Mouse (Mus musculus) layer of hippocampus, postnatal 10 days (tissue): ENCODE results near the gene Rgs5. TPM values are rescaled to one million over a fixed set of nuclear protein-coding genes. Genes with fewer than 3 reads are reported as not detected.

Source experiments
- DNase-seq, 2 experiments: peaks; one replicate each; pipeline ENCODE4 v3.0.0; 2021; ENCODE audit warnings: low spot score in 2 of 2
- long read RNA-seq: library from polyadenylated mRNA; stranded (forward); transcript quantifications from one replicate; pipeline ENCODE4 v2.0.0, GENCODE M21; 2023
- total RNA-seq, 2 experiments: library from RNA; stranded (reverse); gene quantifications; 2 replicates each; pipeline ENCODE4 v1.2.3; 2021

The Rgs5 gene
- total RNA-seq = 100 to 1,000 TPM; 103 to 116 TPM
- long read RNA-seq, full-length matches to known transcripts = 92 of 101 reads
- long read RNA-seq, partial matches to known transcripts = 7 of 101 reads
- long read RNA-seq, other reads (novel, unspliced or antisense) = 2 of 101 reads

- DNase-seq = peak in 1 of 2 experiments; percentile 26
Observed at GRCm38 (mm10) chr1:169655256-169655655, at the start of gene Rgs5. TSS of gene Rgs5 (plus strand) at chr1:169655501.

DNA sequence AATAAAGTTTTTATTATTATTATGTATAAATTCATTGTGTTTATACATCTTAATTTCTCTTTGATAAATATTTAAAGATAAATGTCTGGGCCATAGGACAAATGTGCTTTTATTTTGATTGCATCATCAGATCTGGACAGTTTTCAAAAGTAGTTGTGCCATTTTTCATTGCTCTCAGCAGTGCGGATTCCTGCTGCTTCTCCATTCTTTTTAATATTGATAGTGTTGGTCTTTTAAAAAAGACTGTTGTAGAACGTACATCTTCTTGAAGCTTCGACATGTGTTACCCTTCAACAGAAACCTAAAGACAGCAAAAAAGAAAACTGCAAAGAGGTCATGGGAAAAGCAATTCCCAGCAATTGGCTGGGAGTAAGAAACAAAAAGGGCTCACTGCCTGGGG lies 49.1 kb upstream of the Rgs5 start:
- no peak for DNase-seq

DNA sequence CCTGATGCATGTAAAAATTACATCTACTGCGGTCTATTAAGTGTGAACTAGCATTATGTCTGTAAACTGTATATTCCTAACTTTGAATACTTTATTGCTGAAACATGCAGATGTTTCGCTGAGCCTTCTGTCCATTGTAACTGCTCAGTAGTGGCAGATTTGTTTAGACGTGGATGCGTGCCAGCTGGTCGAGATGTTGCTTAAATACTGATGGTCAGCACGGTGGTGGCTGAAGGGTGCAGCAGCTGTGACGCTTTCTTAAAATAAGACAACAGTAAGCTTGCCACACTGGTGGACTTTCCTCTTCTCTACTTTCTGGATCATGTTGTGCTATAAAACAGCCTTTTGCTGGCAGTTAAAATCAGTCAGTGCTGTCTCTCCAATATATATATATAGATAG lies 25.6 kb upstream of the Rgs5 start:
- DNase-seq = no peak

- DNase-seq = no peak
Observed at GRCm38 (mm10) chr1:169637251-169637750, 18.0 kb upstream of the Rgs5 start.

GRCm38 (mm10) chr1:169644884-169645653 lies 10.2 kb upstream of the Rgs5 start:
- no peak for DNase-seq

DNA sequence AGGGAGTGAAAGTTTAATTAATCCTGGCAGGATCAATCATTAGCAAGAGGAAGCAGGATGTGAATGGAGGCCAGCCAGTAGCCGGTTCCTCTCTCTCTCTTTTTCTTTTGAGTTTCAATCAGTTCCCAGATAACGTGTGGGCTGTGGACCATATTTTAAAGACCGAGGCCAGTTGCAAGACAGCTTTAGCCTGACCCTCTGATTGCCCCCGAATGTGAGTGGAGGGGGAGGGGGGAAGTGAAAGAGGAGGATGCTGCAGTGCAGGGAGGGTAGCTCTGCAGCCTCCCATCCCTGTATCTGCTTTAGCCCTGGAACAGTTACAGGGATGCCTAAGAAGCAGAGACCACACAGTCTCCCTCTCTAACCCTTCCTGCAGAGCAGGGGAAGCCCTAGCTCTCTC lies 4.2 kb downstream of the Rgs5 start:
- no peak for DNase-seq

- no peak for DNase-seq
Observed at GRCm38 (mm10) chr1:169667328-169667727, 12.0 kb downstream of the Rgs5 start.

GRCm38 (mm10) chr1:169670705-169671104 lies 15.4 kb downstream of the Rgs5 start:
- DNase-seq = peak; percentile 23 to 29

DNA sequence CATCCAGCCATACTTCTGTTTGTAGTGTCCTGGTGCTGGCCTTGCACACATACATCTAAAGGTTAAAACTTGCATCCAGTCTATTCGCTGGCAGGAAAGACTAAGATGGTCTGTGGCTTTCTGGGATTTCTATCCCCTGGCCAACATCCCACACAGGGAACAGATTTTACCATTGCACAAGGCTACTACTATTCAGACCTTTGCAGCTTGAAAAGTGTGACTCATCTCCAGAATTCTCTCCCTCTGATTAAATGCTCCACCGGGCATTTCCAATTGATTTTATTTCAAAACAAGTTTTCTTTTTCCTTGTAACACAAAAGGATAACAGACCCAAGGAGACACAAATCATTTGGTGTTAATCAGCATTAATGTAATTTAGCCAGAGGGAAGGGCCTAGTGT lies 16.5 kb downstream of the Rgs5 start:
- DNase-seq = no peak

- no peak for DNase-seq
Observed at GRCm38 (mm10) chr1:169672272-169672671, 17.0 kb downstream of the Rgs5 start.

DNA sequence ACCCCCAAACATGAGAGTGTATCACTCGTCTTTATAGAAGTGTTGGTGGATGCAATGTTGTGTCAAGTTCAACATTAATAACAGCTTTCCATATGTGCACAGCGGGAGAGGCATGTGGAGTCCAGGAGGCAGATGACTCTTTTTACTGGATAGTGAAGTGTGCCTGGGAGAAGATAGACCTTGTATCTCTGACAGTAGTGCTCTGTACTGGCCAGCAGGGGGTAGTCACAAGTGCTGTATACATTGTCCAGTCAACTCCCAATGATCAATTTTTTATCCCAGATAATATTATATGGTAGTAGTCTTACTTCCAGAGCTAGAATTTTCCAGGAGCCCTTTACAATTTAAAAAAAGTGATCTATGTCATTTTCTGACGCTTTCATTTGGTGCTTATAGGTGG lies 18.8 kb downstream of the Rgs5 start:
- DNase-seq = no peak

DNA sequence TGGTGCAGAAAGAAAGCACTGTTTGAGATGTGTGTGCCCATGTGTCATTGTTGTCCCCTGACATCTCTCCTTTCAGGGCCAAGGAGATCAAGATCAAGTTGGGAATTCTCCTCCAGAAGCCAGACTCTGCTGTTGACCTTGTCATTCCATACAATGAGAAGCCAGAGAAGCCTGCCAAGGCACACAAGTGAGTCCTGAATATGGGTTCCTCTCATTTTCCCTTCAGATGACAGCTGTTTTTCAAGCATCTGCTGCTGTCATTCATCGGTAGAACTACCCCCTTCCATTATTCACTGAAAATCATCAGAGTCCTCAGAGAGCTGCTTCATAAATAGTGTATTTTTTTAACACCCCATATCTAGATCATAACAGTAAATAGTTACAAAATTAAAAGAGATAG lies 21.4 kb downstream of the Rgs5 start:
- DNase-seq = no peak

DNA sequence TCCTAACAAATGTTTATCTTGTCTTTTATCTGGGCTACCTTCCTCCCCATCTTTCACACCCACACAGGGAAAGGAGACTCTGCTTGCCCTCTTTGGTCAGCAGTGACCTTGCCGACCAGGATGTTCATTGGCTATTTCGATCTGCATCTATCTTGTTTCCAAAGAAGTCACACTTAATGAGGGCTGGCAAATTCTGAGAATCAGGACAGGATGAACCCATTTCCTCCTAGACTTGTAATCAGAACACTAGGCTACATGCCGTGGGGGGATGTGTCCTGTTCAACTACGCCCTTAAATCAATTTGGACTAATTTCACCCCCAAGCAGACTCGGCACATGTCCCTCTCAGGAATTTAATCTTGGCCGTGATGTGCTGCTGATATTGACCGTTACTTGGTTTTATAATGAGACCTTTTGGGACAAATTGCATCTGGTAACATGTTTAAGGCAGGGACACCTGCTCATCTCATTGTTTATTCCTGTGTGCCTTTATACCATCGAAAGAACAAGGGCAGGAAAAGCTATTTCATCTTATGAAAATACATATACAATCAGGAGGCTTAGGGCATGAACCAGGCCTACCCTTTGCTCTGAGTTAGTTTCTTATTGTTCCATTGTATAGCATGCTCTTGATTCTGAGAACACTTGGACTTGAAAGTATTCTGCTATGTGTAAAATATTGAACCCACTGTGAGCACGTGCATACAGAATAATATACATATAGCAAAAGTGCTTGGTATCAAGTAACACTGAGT lies 25.3 kb downstream of the Rgs5 start:
- DNase-seq = no peak

GRCm38 (mm10) chr1:169682775-169683497 lies 27.6 kb downstream of the Rgs5 start:
- DNase-seq = no peak

GRCm38 (mm10) chr1:169685257-169685656 lies 30.0 kb downstream of the Rgs5 start:
- no peak for DNase-seq

DNA sequence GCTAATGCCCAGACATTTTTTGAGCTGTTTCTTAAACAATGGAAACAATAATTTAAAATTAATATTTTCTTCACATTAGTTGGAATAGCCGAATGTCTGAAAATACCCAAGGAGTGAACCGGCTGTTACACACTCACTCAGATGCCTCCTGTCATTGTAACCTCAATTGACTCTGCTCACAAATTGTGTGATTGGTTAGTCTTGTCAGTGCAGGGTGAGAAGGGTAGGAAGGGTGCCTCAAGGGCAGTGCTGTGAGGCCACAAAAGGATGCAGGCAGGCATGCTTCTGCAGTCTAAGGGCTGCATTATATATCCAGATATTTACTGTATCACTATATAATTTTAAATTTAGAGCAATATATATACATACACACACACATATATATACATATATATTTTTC lies 37.7 kb downstream of the Rgs5 start:
- DNase-seq = no peak

DNA sequence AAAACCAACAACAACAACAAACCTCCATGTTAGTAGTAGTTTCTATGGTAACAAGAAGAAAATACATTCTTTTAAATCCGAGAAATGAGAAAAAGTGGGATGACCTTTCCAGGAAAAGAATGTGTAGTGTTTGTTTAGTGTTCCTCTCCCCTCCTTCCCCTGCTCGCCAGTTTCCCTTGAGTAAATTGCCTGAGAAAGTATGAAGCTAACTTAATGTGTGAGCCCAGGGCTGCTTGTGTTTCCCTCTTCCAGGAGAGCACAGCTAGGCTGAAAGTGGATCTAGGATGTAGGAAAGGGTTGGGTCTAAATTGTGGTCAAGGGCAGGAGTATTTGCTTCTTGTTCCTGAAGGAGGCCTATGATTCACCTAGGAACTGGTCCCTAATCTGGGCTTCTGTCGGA lies 38.2 kb downstream of the Rgs5 start:
- DNase-seq = no peak

DNA sequence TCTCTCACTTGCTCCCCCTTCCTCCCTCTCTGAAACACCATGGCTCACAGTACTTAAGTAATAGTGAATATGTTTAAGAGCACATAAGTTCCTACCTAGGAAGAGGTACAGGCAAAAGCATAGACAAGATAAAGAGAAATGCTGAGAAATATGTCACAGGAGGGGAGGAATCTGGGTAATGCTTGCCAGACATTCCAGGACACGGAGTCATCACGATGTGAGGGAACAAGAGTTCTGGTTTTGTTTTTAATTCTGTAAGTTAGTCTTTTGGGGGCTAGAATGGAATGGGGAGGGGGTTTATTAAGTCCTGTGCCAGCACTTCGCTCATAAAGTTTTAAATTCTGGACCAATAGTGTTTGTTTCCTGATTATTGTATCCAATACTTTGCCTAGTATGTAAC lies 40.1 kb downstream of the Rgs5 start:
- DNase-seq = no peak

- DNase-seq = no peak
Observed at GRCm38 (mm10) chr1:169697236-169697635, 41.9 kb downstream of the Rgs5 start.

GRCm38 (mm10) chr1:169699184-169699583 lies 43.9 kb downstream of the Rgs5 start:
- DNase-seq = no peak

DNA sequence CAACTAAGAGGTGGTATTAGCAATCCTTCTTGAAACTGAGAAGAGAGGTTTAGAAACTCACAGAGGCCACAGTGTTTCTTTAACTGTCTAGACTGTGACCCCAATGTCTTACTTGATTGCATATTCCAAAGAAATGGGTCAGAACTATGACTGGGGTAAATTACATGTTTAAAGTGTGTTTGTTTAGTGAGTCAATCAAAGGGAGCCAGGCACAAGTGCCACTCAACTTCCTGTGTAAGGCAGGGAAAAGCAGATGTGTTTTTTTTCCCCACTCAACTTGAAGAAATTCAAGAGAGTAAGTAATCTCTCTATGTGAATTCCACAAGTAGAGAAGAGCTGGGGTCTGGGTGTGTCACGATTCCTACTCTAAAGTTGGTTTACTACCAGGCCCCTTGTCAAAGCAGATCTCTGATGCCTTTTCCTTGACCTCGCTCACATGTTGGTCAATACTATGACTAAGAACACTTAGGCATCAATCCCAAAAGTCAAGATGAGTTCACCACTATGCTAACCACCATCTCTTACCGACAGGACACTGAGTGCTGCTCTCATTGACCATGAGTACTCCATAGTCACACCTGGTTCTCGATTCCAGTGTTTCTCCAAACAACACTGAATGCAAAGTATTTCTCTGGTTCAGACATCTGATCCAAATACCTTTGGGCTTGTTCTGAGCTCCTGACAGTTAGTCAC lies 49.2 kb downstream of the Rgs5 start:
- no peak for DNase-seq
